In the genomic region with DNA sequence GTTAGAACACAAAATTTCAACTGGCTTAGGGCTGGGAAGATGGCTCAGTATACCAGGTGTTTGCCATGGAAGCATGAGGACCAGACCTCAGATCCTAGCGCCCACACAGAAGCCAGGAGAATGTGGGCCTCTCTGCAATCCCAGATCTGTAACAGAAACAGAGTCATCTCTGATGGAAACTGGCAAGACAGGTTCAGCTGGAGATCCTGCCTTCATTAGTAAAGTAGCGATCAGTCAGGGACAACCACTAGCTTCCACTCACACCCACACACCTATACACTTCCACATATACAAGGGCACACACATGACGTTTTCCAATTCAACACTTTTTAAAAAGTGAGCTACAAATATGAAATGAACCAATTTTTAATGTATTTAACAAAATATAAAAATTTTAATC, we compare ENCODE assay signal across 24 mouse cellular contexts.
"Had no signal": no experiment of that assay in that cellular context is flagged by ENCODE, and none has a peak within 500 bp of the region (broad histone marks: within the 10 kb centered on the region; RNA-seq: fewer than 3 reads in every experiment).

No protein-coding gene starts in this region.

- DNase-seq: gastrocnemius, postnatal 14 days; gastrocnemius, postnatal 36 days; heart, adult 2 months; heart, postnatal 10 days; heart, postnatal 4 days; kidney, adult 18-20 months; kidney, adult 8-10 months; kidney, postnatal 14 days; kidney, postnatal 36 days; layer of hippocampus, adult 9-11 months; layer of hippocampus, postnatal 36 days; left cerebral cortex, postnatal 4 days had no signal

- H3K9ac ChIP-seq: heart, embryonic 12.5 days; hindbrain, embryonic 12.5 days; hindbrain, embryonic 14.5 days; intestine, embryonic 15.5 days; limb, embryonic 13.5 days; limb, embryonic 15.5 days; liver, embryonic 12.5 days had no signal

- H3K4me2 ChIP-seq: heart, embryonic 12.5 days; hindbrain, embryonic 12.5 days; hindbrain, embryonic 14.5 days; intestine, embryonic 15.5 days; limb, embryonic 13.5 days; limb, embryonic 15.5 days; liver, embryonic 12.5 days had no signal

- H3K27me3 ChIP-seq: heart, embryonic 12.5 days; hindbrain, embryonic 12.5 days; intestine, embryonic 15.5 days; limb, embryonic 13.5 days; limb, embryonic 15.5 days; liver, embryonic 12.5 days had no signal

- ATAC-seq: hindbrain, embryonic 16.5 days; inflammation-experienced regulatory T-cells, adult 6 months; intestine, embryonic 15.5 days; intestine, postnatal 0 days; liver, embryonic 12.5 days had no signal

- H3K4me3 ChIP-seq: heart, adult 2 months; heart, embryonic 12.5 days; hindbrain, embryonic 10.5 days; hindbrain, embryonic 12.5 days; intestine, embryonic 15.5 days; limb, embryonic 13.5 days; limb, embryonic 15.5 days; liver, embryonic 12.5 days had no signal

- H3K27ac ChIP-seq: heart, adult 2 months; hindbrain, embryonic 10.5 days; hindbrain, embryonic 12.5 days; hindbrain, embryonic 14.5 days; intestine, embryonic 15.5 days; kidney, postnatal 0 days; limb, embryonic 13.5 days; limb, embryonic 15.5 days; liver, embryonic 12.5 days had no signal

- H3K36me3 ChIP-seq: heart, embryonic 12.5 days; hindbrain, embryonic 10.5 days; hindbrain, embryonic 12.5 days; intestine, embryonic 15.5 days; limb, embryonic 13.5 days; limb, embryonic 15.5 days; liver, embryonic 12.5 days had no signal

- H3K9me3 ChIP-seq: heart, embryonic 12.5 days; hindbrain, embryonic 10.5 days; hindbrain, embryonic 12.5 days; intestine, embryonic 15.5 days; limb, embryonic 13.5 days; limb, embryonic 15.5 days; liver, embryonic 12.5 days had no signal

- H3K4me1 ChIP-seq: hindbrain, embryonic 10.5 days; hindbrain, embryonic 12.5 days; intestine, embryonic 15.5 days; liver, embryonic 12.5 days had no signal
